Mouse (Mus musculus): ENCODE measurements around the gene Tsga10ip. TPM values are rescaled to one million over a fixed set of nuclear protein-coding genes. Genes with fewer than 3 reads are reported as not detected.
"Not testable (repeated sequence)": the region's sequence is repeated elsewhere in the genome, so short reads cannot be mapped to it uniquely, and the experiment has no call there.

Tsga10ip gene
- total RNA-seq, 2 experiments from 2014 or later = not detected

GRCm38 (mm10) chr19:5389647-5390046 lies 12.7 kb downstream of the Tsga10ip start:
- DNase-seq = peak; percentile 19 to 58

- peak; percentile 97 for DNase-seq
Observed at GRCm38 (mm10) chr19:5388588-5389242, 13.6 kb downstream of the Tsga10ip start, which contains the start of gene Sart1. Sart1 (minus strand) TSS chr19:5388703.

- peak; percentile 42 to 59 for DNase-seq
Observed at GRCm38 (mm10) chr19:5388011-5388441, 14.3 kb downstream of the Tsga10ip start.

DNA sequence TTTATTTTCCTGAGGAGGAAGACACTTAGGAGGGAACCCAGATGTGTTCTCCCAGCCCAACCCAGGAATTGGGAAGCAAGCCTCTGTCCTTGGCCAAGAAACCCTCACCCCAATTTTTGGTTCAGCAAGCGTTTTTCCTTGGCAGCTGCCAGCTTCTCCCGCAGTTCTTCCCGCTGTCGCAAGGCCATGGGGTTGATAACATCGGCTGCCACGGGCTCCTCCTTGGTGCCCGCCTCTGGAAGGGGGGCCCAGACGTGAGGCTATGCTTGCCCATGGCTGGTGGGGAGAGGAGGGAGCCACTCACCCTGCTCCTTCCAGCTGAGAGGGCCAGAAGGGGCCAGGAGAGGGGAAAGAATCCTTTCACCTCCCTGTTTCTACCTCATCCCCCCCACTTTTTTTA lies 17.6 kb downstream of the Tsga10ip start:
- no peak for DNase-seq

DNA sequence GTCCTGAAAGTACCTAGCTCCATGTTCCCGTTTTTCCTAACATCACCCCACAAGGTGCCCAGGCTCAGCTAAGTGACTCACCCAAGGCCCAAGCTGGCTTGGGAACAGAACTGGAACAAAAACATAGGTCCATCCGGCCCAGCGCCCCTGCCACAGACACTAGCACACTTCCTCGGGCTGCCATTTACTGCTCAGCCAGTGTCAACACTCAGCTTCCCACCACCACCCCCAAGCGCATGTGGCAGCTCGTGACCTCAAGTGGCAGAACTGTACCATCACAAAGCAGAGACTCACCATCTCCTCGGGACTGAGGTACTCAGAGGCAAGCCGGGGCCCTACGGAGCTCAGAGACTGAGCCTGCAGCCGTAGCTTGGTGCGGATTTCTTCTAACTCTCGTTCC lies 19.0 kb downstream of the Tsga10ip start:
- DNase-seq = no peak

DNA sequence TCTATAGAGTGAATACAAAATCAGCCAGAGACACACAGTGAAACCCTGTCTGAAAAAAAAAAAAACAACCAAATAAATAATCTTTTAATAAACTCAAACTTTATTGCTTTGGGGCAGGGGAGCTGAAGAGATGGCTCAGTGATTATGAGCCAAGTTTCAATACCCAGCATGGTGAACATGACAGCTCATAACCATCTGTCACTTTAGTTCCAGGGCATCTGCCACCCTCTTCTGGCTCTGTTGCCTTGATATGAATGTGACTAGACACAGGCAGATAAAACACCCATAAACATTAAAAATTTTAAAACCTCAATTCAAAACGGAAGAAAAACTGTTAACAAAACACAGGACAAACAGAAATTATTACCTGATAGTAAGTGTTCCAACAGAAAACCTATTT lies 24.9 kb downstream of the Tsga10ip start:
- DNase-seq = no peak

DNA sequence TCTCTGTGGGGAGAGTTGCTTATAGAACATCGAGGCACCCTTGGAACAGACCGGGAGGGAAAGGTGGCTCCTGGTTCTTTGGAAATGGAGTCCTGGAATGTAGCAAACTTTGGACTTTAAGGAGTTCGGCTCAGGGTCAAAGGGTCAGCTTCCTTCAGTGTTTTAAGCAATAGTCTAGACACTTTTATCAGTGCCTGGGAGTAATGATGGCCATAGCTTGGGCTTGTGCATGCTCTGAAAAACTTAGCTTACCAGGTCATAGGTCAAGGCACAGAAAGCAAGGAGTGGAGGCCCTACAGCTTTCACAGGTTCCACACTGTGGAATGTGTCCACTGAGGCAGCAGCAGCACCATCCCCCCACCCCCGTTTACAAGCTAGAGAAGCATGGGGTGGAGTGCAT lies 27.6 kb downstream of the Tsga10ip start:
- DNase-seq = no peak

GRCm38 (mm10) chr19:5374177-5374576 lies 28.1 kb downstream of the Tsga10ip start:
- DNase-seq = no peak

- no peak for DNase-seq
Observed at GRCm38 (mm10) chr19:5372724-5373123, 29.6 kb downstream of the Tsga10ip start.

DNA sequence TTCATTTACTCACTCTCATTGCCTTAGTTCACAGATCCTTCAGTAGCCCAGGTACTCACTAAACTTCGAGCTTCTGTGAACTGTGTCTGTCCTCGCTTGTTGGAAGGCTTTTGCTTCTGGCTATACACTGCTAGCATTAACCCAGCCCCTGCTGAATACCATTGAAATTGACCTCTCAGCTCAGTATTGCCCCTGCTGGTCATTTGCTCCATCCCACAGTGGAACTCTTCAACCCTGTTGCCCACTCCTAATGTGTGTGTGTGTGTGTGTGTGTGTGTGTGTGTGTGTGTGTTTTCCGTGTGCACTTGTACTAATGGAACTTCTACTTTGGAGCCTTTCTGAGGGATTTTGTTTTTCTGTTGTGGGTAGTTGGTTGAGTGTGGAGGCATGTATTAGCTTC lies 31.4 kb downstream of the Tsga10ip start:
- DNase-seq = no peak

DNA sequence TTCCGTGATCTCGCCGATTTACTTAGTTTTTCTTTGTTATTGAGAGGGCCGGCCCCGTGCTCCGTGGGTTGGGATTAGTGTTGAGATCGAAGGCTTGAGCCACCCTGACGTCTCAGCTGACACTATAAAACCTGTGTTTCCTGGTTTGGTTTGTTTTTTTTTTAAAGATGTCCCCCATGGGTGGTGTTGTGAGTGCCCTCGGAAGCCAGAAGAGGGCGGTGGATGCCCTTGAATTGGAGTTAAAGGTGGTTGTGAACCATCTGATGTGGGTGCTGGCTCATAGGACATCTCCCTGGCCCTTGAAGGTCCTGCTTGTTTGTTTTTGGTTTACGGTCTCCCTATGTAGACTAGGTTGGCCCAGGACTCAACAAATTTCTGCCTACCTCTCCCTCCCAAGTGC lies 34.9 kb downstream of the Tsga10ip start:
- no peak for DNase-seq

GRCm38 (mm10) chr19:5367053-5367359 lies 35.3 kb downstream of the Tsga10ip start, which contains the start of gene Banf1:
Banf1 (minus strand) TSS chr19:5367168.
- DNase-seq = no peak

DNA sequence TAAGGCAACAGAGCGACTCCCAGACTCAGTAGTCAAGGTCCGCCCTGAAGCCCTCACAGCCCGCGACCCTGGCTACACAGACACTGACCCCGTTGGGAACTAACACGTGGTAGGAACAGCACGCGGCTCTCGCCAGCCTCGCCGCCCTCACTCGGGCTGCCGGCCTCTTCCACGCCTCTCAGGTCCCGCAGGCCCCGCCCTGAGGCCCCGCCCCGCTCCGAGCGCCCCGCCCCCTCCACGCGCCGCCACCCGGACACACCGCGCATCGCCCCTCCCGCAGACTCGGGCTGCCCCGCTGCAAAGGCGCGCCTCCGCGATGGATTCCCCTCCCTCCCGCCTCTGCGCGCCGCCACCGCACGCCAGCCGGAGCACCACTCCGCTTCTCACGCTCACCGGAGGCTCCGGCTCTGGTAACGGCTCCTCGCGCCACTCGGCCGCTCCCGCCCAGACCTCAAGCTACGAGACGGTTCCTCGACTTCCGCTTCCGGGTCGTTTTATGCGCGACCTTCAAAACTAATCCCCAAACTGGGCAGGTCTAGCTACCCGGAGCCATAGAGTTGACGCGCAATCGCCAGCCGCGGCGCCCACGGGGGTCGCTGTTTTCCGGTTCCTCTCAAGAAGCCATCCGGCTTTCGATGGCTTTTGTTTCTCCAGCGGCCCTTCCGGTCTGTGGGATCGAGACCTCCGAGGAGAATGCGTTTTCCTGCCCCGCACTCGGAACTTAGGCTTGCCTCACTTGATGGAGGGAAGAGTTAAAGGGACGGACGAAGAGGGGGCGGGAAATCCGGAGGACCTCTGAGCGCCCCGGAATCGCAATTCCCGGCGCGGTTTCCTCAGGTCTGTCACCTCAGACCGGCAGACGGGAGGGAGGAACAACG lies 35.9 kb downstream of the Tsga10ip start, which contains the start of gene Eif1ad:
Gene Eif1ad (plus strand): TSS at position 567 of the 878 bp plus-strand sequence.
- peak; percentile 93 for DNase-seq

GRCm38 (mm10) chr19:5365751-5366150 lies 36.6 kb downstream of the Tsga10ip start:
- DNase-seq = no peak

- DNase-seq = no peak
Observed at GRCm38 (mm10) chr19:5364124-5364523, 38.2 kb downstream of the Tsga10ip start.

DNA sequence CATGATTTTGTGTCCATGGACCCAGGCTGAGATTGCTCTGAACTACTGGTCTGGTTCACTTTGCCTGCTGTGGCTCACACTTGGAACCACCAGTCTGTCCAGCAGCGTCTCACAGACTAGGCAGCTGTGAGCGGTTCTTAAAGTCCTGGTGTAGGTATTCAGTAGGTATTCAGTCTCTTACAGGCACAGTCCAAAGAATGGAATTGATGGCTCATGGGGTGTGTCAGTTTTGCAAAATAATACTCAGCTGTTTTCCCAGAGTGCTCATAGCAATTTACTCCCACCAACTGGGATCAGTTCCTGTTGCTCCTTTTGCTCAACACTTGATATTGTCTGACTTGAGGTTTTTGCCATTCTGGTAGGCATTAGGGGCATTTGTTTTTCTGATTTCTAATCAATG lies 40.1 kb downstream of the Tsga10ip start:
- no peak for DNase-seq

- no peak for DNase-seq
Observed at GRCm38 (mm10) chr19:5356080-5356479, 46.2 kb downstream of the Tsga10ip start.

DNA sequence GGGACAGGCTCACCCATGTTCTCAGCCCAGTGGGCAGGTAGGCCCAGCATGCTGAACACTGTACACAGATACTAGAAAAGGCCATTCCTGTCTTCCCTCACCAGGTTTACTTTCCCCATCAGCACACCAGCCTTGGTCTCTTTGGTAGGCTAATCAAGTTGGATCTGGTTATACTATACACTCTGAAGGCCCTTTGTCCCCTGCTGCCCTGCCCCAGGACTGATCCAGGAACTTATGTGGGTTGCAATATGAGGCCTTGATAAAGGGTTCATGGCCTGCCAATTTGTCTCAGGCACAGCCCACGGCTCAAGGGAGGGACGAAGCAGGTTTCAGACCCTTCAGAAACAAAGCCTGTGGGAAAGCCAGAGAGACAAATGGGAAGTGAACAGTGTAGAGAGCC lies 48.7 kb downstream of the Tsga10ip start:
- DNase-seq = no peak

DNA sequence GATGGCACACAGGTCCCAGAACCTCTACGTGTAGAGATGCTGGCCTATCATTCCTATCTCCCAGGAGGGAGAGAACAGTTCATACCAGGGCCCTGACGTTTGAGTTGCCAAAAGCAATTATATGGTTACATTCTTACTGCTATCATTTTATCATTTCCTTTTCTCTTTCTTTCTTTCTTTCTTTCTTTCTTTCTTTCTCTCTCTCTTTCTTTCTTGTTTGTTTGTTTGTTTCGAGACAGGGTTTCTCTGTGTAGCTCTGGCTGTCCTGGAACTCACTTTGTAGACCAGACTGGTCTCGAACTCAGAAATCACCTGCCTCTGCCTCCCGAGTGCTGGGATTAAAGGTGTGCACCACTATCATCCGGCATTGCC lies 52.8 kb downstream of the Tsga10ip start, which contains the start of gene Cst6:
Gene Cst6 (minus strand): TSS at position 73 of the 372 bp plus-strand sequence.
- DNase-seq = not testable (repeated sequence)

DNA sequence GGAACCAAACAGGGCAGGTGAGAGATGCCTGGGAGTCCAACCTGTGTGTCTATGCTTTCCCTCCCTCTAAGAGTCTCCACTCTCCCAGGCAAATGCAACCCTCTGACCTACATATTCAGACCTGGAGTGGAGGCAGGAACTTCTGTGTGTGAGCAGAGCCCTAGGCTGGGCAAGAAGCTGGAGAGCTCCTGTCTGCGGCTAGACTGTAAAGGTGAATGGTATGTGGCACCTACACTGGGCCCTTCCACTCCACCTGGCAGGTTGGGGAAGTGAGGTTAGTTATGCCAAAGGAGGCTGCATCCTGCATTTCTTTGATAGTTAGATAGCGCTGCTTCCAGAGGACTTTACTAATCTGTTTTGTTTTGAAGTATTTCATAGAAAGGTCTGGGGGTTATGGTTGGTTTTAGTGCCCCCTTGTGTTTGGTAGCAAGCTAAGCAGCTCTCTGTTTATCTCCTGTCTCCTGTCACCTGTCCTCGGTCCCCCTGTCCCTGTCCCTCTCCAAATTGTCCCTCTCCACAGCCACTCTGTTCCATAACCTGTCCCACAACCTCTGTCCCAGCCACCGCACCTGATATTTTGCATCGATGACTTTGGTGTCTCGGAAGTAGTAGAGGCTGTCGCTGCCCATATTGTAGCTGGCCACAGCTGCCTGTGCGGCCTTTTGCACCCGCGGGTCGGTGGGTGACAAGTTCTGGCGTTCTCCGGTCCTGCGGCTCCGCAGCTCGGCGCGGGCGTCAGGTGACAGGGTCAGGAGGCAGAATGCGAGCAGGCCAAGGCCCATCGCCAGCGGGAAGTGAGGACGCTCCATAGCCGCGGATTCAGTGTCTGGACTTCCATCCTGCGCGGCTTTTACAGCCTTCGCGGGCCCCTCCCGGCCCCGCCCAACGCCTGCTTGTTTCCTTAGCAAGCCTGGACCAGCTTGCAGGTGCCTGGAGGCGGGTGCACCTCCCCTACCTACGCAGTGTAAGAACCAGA lies 53.5 kb downstream of the Tsga10ip start:
- DNase-seq = no peak

DNA sequence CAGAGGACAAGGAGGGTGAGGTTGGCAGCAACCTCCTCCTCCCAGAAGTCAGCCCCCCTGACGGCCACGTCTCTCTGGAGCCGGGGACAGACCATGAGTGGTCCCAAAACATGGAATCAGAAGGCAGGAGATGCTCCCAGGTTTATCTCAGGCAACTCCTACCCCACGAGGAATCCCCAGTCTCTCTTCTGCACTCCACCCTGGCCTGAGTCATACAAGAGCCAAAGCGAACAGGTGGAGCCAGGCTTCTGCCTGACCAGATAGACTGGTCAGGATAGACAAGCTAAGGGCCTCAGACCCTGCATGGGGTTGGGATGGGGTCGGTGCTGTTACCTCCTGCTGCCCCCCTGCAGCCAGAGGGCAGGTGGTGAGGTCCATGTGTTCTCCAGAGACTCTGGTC lies 54.3 kb downstream of the Tsga10ip start:
- no peak for DNase-seq

Measured in adrenal gland, postnatal 36 days (tissue).